Mouse (Mus musculus): ENCODE data around the gene Coro1c. TPM values are rescaled to one million over a fixed set of nuclear protein-coding genes. Genes with fewer than 3 reads are reported as not detected.

Coro1c gene
- polyA plus RNA-seq, 1 experiment from 2014 or later, result 141 TPM

- peaks cover 85% of the 10 kb centered on the region for H3K4me1 ChIP-seq (replicated peaks)
- no peak overlapping the region for H3K4me2 ChIP-seq
- no peak overlapping the region for H3K4me3 ChIP-seq
- no peaks in the 10 kb centered on the region for H3K9me3 ChIP-seq (replicated peaks)
- H3K36me3 ChIP-seq, result peaks cover 23% of the 10 kb centered on the region
- peak overlapping the region; percentile 66 for H3K9ac ChIP-seq
- no peaks in the 10 kb centered on the region for H3K27me3 ChIP-seq (replicated peaks)
- 75% methylated on average over 7 of the region's 7 CpGs for WGBS
- ATAC-seq (ENCODE audit: insufficient number of reproducible peaks, low FRiP score), result no peak
- H3K27ac ChIP-seq (ENCODE audit: poor library complexity, severe bottlenecking), result peak overlapping the region; percentile 88
These were observed 36.5 kb downstream of the Coro1c start for GRCm38 (mm10) chr5:113871903-113872548.

GRCm38 (mm10) chr5:113870393-113871040 lies 38.0 kb downstream of the Coro1c start:
- Histone ChIP-seq H3K4me3 (no peak overlapping the region), H3K4me2 (peak overlapping the region; percentile 39), H3K4me1 (replicated peaks) (peaks cover 83% of the 10 kb centered on the region), H3K27me3 (replicated peaks) (no peaks in the 10 kb centered on the region), H3K9me3 (replicated peaks) (no peaks in the 10 kb centered on the region), H3K9ac (peak overlapping the region; percentile 66), H3K36me3 (peaks cover 10% of the 10 kb centered on the region), H3K27ac (ENCODE audit: poor library complexity, severe bottlenecking) (peak overlapping the region; percentile 88)
- no peak for ATAC-seq (ENCODE audit: insufficient number of reproducible peaks, low FRiP score)
- 36% methylated on average over 21 of the region's 21 CpGs for WGBS

GRCm38 (mm10) chr5:113869132-113869531 lies 39.4 kb downstream of the Coro1c start:
- no peak overlapping the region for H3K4me3 ChIP-seq
- peaks cover 69% of the 10 kb centered on the region for H3K4me1 ChIP-seq (replicated peaks)
- ATAC-seq (ENCODE audit: insufficient number of reproducible peaks, low FRiP score), result peak; percentile 58
- no peak overlapping the region for H3K9ac ChIP-seq
- H3K9me3 ChIP-seq (replicated peaks), result no peaks in the 10 kb centered on the region
- peaks cover 15% of the 10 kb centered on the region for H3K36me3 ChIP-seq
- H3K27ac ChIP-seq (ENCODE audit: poor library complexity, severe bottlenecking), result peak overlapping the region; percentile 46
- no peaks in the 10 kb centered on the region for H3K27me3 ChIP-seq (replicated peaks)
- no peak overlapping the region for H3K4me2 ChIP-seq
- WGBS, result 46% methylated on average over 11 of the region's 11 CpGs

- peaks cover 34% of the 10 kb centered on the region for H3K4me1 ChIP-seq (replicated peaks)
- H3K36me3 ChIP-seq, result peaks cover 48% of the 10 kb centered on the region
These were observed 43.6 kb downstream of the Coro1c start for GRCm38 (mm10) chr5:113864992-113865391.

GRCm38 (mm10) chr5:113863994-113864393 lies 44.6 kb downstream of the Coro1c start:
- Histone ChIP-seq H3K9ac (no peak overlapping the region), H3K27ac (ENCODE audit: poor library complexity, severe bottlenecking) (no peak overlapping the region), H3K4me1 (replicated peaks) (peaks cover 33% of the 10 kb centered on the region), H3K4me2 (no peak overlapping the region), H3K4me3 (no peak overlapping the region), H3K9me3 (replicated peaks) (no peaks in the 10 kb centered on the region), H3K27me3 (replicated peaks) (no peaks in the 10 kb centered on the region), H3K36me3 (peaks cover 48% of the 10 kb centered on the region)
- no peak for ATAC-seq (ENCODE audit: insufficient number of reproducible peaks, low FRiP score)
- WGBS, result 92% methylated on average over 12 of the region's 12 CpGs

More at GRCm38 (mm10) chr5:113864992-113865391, 43.6 kb downstream of the Coro1c start:
- Histone ChIP-seq H3K27me3 (replicated peaks) (no peaks in the 10 kb centered on the region), H3K4me2 (no peak overlapping the region), H3K4me3 (no peak overlapping the region), H3K9ac (no peak overlapping the region), H3K27ac (ENCODE audit: poor library complexity, severe bottlenecking) (no peak overlapping the region), H3K9me3 (replicated peaks) (no peaks in the 10 kb centered on the region)
- no peak for ATAC-seq (ENCODE audit: insufficient number of reproducible peaks, low FRiP score)
- 69% methylated on average over 6 of the region's 6 CpGs for WGBS

- Histone ChIP-seq H3K9me3 (replicated peaks) (no peaks in the 10 kb centered on the region), H3K4me3 (no peak overlapping the region), H3K4me2 (no peak overlapping the region), H3K36me3 (peaks cover 50% of the 10 kb centered on the region), H3K9ac (no peak overlapping the region), H3K27ac (ENCODE audit: poor library complexity, severe bottlenecking) (no peak overlapping the region), H3K27me3 (replicated peaks) (no peaks in the 10 kb centered on the region), H3K4me1 (replicated peaks) (peaks cover 36% of the 10 kb centered on the region)
- no peak for ATAC-seq (ENCODE audit: insufficient number of reproducible peaks, low FRiP score)
- WGBS, result 93% methylated on average over 4 of the region's 4 CpGs
These were observed 46.1 kb downstream of the Coro1c start for GRCm38 (mm10) chr5:113862418-113862817.

- no peak overlapping the region for H3K9ac ChIP-seq
- WGBS, result 95% methylated on average over 8 of the region's 8 CpGs
- H3K9me3 ChIP-seq (replicated peaks), result no peaks in the 10 kb centered on the region
- no peak for ATAC-seq (ENCODE audit: insufficient number of reproducible peaks, low FRiP score)
- no peaks in the 10 kb centered on the region for H3K27me3 ChIP-seq (replicated peaks)
- H3K27ac ChIP-seq (ENCODE audit: poor library complexity, severe bottlenecking), result no peak overlapping the region
- H3K4me1 ChIP-seq (replicated peaks), result peaks cover 42% of the 10 kb centered on the region
- H3K36me3 ChIP-seq, result peaks cover 50% of the 10 kb centered on the region
- no peak overlapping the region for H3K4me2 ChIP-seq
- H3K4me3 ChIP-seq, result no peak overlapping the region
These were observed 47.3 kb downstream of the Coro1c start for GRCm38 (mm10) chr5:113861294-113861693.

GRCm38 (mm10) chr5:113858971-113859370 lies 49.6 kb downstream of the Coro1c start:
- H3K9me3 ChIP-seq (replicated peaks), result no peaks in the 10 kb centered on the region
- ATAC-seq (ENCODE audit: insufficient number of reproducible peaks, low FRiP score), result peak; percentile 73
- WGBS, result 25% methylated on average over 5 of the region's 5 CpGs
- peaks cover 65% of the 10 kb centered on the region for H3K4me1 ChIP-seq (replicated peaks)
- H3K4me3 ChIP-seq, result no peak overlapping the region
- no peaks in the 10 kb centered on the region for H3K27me3 ChIP-seq (replicated peaks)
- H3K4me2 ChIP-seq, result peak overlapping the region; percentile 30
- peak overlapping the region; percentile 53; the same call in 1 of the 2 replicates for H3K9ac ChIP-seq
- H3K27ac ChIP-seq (ENCODE audit: poor library complexity, severe bottlenecking), result peak overlapping the region; percentile 41
- peaks cover 34% of the 10 kb centered on the region for H3K36me3 ChIP-seq

GRCm38 (mm10) chr5:113858550-113858949 lies 50.0 kb downstream of the Coro1c start:
- H3K9me3 ChIP-seq (replicated peaks), result no peaks in the 10 kb centered on the region
- peak overlapping the region; percentile 53; the same call in 1 of the 2 replicates for H3K9ac ChIP-seq
- 73% methylated on average over 10 of the region's 10 CpGs for WGBS
- no peak overlapping the region for H3K4me3 ChIP-seq
- peak overlapping the region; percentile 41 for H3K27ac ChIP-seq (ENCODE audit: poor library complexity, severe bottlenecking)
- ATAC-seq (ENCODE audit: insufficient number of reproducible peaks, low FRiP score), result no peak
- no peaks in the 10 kb centered on the region for H3K27me3 ChIP-seq (replicated peaks)
- peaks cover 29% of the 10 kb centered on the region for H3K36me3 ChIP-seq
- H3K4me2 ChIP-seq, result no peak overlapping the region
- H3K4me1 ChIP-seq (replicated peaks), result peaks cover 69% of the 10 kb centered on the region

GRCm38 (mm10) chr5:113857631-113858030 lies 50.9 kb downstream of the Coro1c start:
- peaks cover 28% of the 10 kb centered on the region for H3K36me3 ChIP-seq
- H3K27ac ChIP-seq (ENCODE audit: poor library complexity, severe bottlenecking), result peak overlapping the region; percentile 20; the same call in 1 of the 2 replicates
- no peak overlapping the region for H3K4me3 ChIP-seq
- H3K9me3 ChIP-seq (replicated peaks), result no peaks in the 10 kb centered on the region
- ATAC-seq (ENCODE audit: insufficient number of reproducible peaks, low FRiP score), result no peak
- 53% methylated on average over 8 of the region's 8 CpGs for WGBS
- peaks cover 76% of the 10 kb centered on the region for H3K4me1 ChIP-seq (replicated peaks)
- H3K9ac ChIP-seq, result peak overlapping the region; percentile 45; the same call in 1 of the 2 replicates
- no peaks in the 10 kb centered on the region for H3K27me3 ChIP-seq (replicated peaks)
- no peak overlapping the region for H3K4me2 ChIP-seq

- no peak overlapping the region for H3K4me3 ChIP-seq
- no peak for ATAC-seq (ENCODE audit: insufficient number of reproducible peaks, low FRiP score)
- peaks cover 76% of the 10 kb centered on the region for H3K4me1 ChIP-seq (replicated peaks)
- no peaks in the 10 kb centered on the region for H3K9me3 ChIP-seq (replicated peaks)
- H3K9ac ChIP-seq, result peak overlapping the region; percentile 31; the same call in 1 of the 2 replicates
- no peaks in the 10 kb centered on the region for H3K27me3 ChIP-seq (replicated peaks)
- H3K27ac ChIP-seq (ENCODE audit: poor library complexity, severe bottlenecking), result peak overlapping the region; percentile 92
- H3K36me3 ChIP-seq, result peaks cover 27% of the 10 kb centered on the region
- H3K4me2 ChIP-seq, result no peak overlapping the region
- 65% methylated on average over 7 of the region's 7 CpGs for WGBS
These were observed 51.9 kb downstream of the Coro1c start for GRCm38 (mm10) chr5:113856631-113857030.

Measured in heart, embryonic 12.5 days (tissue).